Mouse (Mus musculus): ENCODE measurements at regions not wholly inside any gene's neighbourhood (a gene's known extent, or its start where the extent isn't known, plus 50 kb on each side); places are given as distances from the start of the nearest gene placed in this dataset.

DNA sequence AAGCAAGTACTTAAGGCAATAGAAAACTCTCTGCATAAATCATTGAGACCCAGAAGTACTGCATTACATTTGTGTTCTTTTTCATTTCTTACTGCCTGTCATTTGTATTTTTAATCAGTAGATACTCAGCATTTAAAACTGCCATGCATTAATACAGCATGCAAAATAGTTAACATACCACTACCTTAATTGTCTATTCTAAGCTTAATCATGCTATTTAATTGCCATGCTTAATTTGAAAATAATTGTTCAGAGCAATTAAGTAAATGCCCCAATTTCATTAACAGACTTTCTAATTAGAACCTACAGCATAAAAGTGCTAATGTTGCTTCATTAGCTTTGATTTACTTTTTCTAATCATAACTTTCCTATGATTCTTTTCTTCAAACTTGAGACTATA lies 359.3 kb upstream of the Cdh12 start:
- no peaks in the 10 kb centered on the region for H3K9me3 ChIP-seq (replicated peaks; ENCODE audit: low read length)
- no peak for ATAC-seq (replicated peaks; ENCODE audit: low FRiP score, low read depth)

DNA sequence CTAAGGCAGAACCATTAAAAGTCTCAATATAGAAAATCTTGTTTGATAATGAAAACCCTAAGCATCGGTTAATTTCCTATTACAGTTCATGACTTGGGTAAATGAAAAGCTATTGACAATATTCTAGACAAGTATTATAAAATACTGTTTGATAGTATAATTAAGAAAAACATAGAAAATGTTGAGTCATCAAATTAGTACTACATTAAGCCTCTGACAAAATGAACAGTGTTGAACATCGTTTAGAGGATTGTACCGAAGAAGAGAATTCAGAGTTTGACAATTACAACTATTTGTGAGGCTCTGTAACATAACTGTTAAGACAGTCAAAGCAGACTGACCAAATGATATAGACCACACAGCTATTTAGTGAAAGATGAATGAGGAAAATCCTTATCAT lies 358.5 kb upstream of the Cdh12 start:
- H3K9me3 ChIP-seq (replicated peaks; ENCODE audit: low read length): no peaks in the 10 kb centered on the region
- H3K9ac ChIP-seq (ENCODE audit: low read depth, low read length): no peak overlapping the region
- ATAC-seq (replicated peaks; ENCODE audit: low FRiP score, low read depth): no peak
- H3K36me3 ChIP-seq (ENCODE audit: insufficient read depth, low read length): no peaks in the 10 kb centered on the region
- no peak overlapping the region for H3K27ac ChIP-seq
- H3K4me3 ChIP-seq (replicated peaks; ENCODE audit: low read depth, low read length): no peak overlapping the region
- H3K4me2 ChIP-seq (ENCODE audit: low read length): no peak overlapping the region
- no peak for DNase-seq (ENCODE audit: low spot score)
- no peaks in the 10 kb centered on the region for H3K27me3 ChIP-seq (ENCODE audit: insufficient read depth, low read length)
- WGBS: 92% methylated on average over 3 of the region's 3 CpGs
- no peak for TF ChIP-seq CTCF (IDR thresholded peaks at IDR 0.05; ENCODE audit: low read depth)
- H3K4me1 ChIP-seq (replicated peaks; ENCODE audit: insufficient read depth, low read length): no peaks in the 10 kb centered on the region

More for the DNA sequence above, 359.3 kb upstream of the Cdh12 start:
- TF ChIP-seq CTCF (IDR thresholded peaks at IDR 0.05; ENCODE audit: low read depth): no peak
- no peak overlapping the region for H3K4me3 ChIP-seq (replicated peaks; ENCODE audit: low read depth, low read length)
- no peaks in the 10 kb centered on the region for H3K4me1 ChIP-seq (replicated peaks; ENCODE audit: insufficient read depth, low read length)
- no peak for DNase-seq (ENCODE audit: low spot score)
- H3K36me3 ChIP-seq (ENCODE audit: insufficient read depth, low read length): no peaks in the 10 kb centered on the region
- H3K9ac ChIP-seq (ENCODE audit: low read depth, low read length): no peak overlapping the region
- no peak overlapping the region for H3K27ac ChIP-seq
- no peaks in the 10 kb centered on the region for H3K27me3 ChIP-seq (ENCODE audit: insufficient read depth, low read length)
- no peak overlapping the region for H3K4me2 ChIP-seq (ENCODE audit: low read length)

- no peaks in the 10 kb centered on the region for H3K4me1 ChIP-seq (replicated peaks; ENCODE audit: insufficient read depth, low read length)
- TF ChIP-seq CTCF (IDR thresholded peaks at IDR 0.05; ENCODE audit: low read depth): no peak
- no peak overlapping the region for H3K4me3 ChIP-seq (replicated peaks; ENCODE audit: low read depth, low read length)
- no peak for ATAC-seq (replicated peaks; ENCODE audit: low FRiP score, low read depth)
- H3K9ac ChIP-seq (ENCODE audit: low read depth, low read length): no peak overlapping the region
- H3K27me3 ChIP-seq (ENCODE audit: insufficient read depth, low read length): no peaks in the 10 kb centered on the region
- H3K9me3 ChIP-seq (replicated peaks; ENCODE audit: low read length): no peaks in the 10 kb centered on the region
- DNase-seq (ENCODE audit: low spot score): no peak
- 80% methylated on average over 1 of the region's 1 CpGs for WGBS
- no peak overlapping the region for H3K27ac ChIP-seq
- H3K4me2 ChIP-seq (ENCODE audit: low read length): no peak overlapping the region
- no peaks in the 10 kb centered on the region for H3K36me3 ChIP-seq (ENCODE audit: insufficient read depth, low read length)
Observed at GRCm38 (mm10) chr15:20095764-20096163, 353.3 kb upstream of the Cdh12 start.

DNA sequence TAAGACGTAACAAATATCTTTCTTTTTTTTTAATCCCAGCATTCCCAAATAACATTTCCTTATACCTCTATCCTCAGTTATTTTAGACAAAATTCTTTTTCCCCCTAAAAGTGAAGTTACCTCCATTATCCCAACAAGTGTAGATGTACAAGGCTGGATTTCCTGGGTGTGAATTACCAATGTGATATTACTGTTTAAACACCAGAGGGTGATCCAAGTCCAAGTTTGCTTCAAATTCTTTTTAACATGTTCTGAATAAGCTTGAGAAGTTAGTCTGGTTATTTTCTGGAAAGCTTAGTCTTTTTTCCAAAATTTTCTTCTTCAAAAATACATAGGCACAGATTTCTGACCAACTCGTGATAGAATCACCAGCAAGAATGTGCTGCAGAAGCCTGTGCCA lies 329.5 kb upstream of the Cdh12 start:
- no peak overlapping the region for H3K4me2 ChIP-seq (ENCODE audit: low read length)
- DNase-seq (ENCODE audit: low spot score) (no peak), ATAC-seq (replicated peaks; ENCODE audit: low FRiP score, low read depth) (no peak)
- H3K27me3 ChIP-seq (ENCODE audit: insufficient read depth, low read length): no peaks in the 10 kb centered on the region
- no peak overlapping the region for H3K9ac ChIP-seq (ENCODE audit: low read depth, low read length)
- no peak for TF ChIP-seq CTCF (IDR thresholded peaks at IDR 0.05; ENCODE audit: low read depth)
- H3K4me3 ChIP-seq (replicated peaks; ENCODE audit: low read depth, low read length): no peak overlapping the region
- no peaks in the 10 kb centered on the region for H3K9me3 ChIP-seq (replicated peaks; ENCODE audit: low read length)
- no peaks in the 10 kb centered on the region for H3K4me1 ChIP-seq (replicated peaks; ENCODE audit: insufficient read depth, low read length)
- 84% methylated on average over 2 of the region's 2 CpGs for WGBS
- H3K27ac ChIP-seq: no peak overlapping the region
- no peaks in the 10 kb centered on the region for H3K36me3 ChIP-seq (ENCODE audit: insufficient read depth, low read length)

DNA sequence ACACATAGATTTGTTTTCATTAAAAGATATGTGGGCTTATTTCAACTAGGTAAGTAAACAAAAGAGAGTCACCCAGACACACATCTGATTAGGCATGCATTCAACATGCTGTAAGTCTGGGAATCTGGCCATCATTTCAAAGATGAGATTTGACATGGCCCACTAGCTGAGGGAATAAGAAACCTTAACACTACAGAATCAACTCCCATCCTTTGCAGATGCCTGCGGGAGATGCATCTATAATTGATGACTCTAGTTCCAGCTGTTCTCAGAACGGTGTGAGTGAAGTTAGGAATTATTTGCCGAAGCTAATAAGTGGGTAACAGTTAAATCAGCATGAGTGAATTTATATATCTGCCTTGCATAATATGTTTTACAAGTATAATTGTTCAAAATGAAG lies 325.5 kb upstream of the Cdh12 start:
- TF ChIP-seq CTCF (IDR thresholded peaks at IDR 0.05; ENCODE audit: low read depth): no peak
- DNase-seq (ENCODE audit: low spot score) (no peak), ATAC-seq (replicated peaks; ENCODE audit: low FRiP score, low read depth) (no peak)
- no peak overlapping the region for H3K9ac ChIP-seq (ENCODE audit: low read depth, low read length)
- H3K4me3 ChIP-seq (replicated peaks; ENCODE audit: low read depth, low read length): no peak overlapping the region
- no peaks in the 10 kb centered on the region for H3K27me3 ChIP-seq (ENCODE audit: insufficient read depth, low read length)
- H3K9me3 ChIP-seq (replicated peaks; ENCODE audit: low read length): no peaks in the 10 kb centered on the region
- 70% methylated on average over 3 of the region's 3 CpGs for WGBS
- no peaks in the 10 kb centered on the region for H3K36me3 ChIP-seq (ENCODE audit: insufficient read depth, low read length)
- no peak overlapping the region for H3K27ac ChIP-seq
- no peak overlapping the region for H3K4me2 ChIP-seq (ENCODE audit: low read length)
- H3K4me1 ChIP-seq (replicated peaks; ENCODE audit: insufficient read depth, low read length): no peaks in the 10 kb centered on the region

DNA sequence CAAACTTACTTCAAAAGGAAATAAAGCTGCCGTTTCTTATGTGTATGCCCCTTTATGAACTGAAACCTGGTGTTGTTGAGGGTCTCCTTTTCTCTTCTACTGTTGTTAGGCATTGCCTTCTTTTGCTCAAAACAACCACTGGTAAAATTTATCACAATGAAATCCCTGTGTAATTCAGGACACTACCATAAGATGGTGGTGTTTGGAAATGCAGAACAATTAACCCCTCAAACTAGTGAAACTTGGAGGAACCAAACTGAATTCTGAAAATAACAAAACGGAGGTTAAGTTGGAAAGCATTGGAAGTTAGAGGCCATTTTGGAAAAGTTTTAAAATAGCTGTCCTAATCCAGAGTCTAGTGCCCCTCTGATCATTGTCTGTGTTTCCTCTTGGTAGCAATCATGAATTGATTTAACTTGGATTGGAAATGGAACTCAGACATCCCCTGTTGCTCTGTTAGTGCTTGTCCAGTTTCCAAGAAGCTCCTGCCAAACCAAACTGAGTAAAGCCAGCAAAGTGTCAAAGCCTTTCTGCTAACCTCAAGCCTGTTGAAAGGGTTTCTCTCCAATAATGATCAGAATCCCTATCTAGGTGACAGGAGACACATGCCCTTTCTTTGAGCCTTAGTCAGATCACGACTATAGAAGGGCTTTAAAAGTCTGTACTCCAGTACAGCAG lies 313.0 kb upstream of the Cdh12 start:
- 69% methylated on average over 3 of the region's 3 CpGs for WGBS
- no peaks in the 10 kb centered on the region for H3K9me3 ChIP-seq (replicated peaks; ENCODE audit: low read length)
- DNase-seq (ENCODE audit: low spot score): peak; percentile 5

DNA sequence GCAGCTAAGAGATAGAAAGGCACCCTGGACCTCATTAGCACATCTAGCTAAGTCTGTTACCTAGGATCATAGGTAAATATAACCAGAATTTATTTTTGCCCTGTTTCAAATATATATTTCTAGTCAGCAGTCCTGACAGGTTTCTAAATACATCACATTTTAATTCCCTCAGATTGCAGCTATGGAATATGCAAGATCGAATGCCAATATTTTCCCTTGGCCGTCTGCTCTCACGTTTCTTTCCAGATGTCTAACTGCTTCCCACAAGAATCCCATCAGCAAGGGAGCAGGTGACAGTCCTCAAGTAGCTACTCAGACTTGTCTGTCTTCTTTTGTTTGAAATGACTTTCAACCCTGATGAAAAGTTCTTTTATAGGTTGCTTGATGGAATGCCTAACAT lies 297.2 kb upstream of the Cdh12 start:
- DNase-seq (ENCODE audit: low spot score) (no peak), ATAC-seq (replicated peaks; ENCODE audit: low FRiP score, low read depth) (no peak)
- Histone ChIP-seq H3K27me3 (ENCODE audit: insufficient read depth, low read length) (no peaks in the 10 kb centered on the region), H3K4me3 (replicated peaks; ENCODE audit: low read depth, low read length) (no peak overlapping the region), H3K36me3 (ENCODE audit: insufficient read depth, low read length) (no peaks in the 10 kb centered on the region), H3K4me2 (ENCODE audit: low read length) (no peak overlapping the region), H3K4me1 (replicated peaks; ENCODE audit: insufficient read depth, low read length) (no peaks in the 10 kb centered on the region), H3K27ac (no peak overlapping the region), H3K9me3 (replicated peaks; ENCODE audit: low read length) (no peaks in the 10 kb centered on the region), H3K9ac (ENCODE audit: low read depth, low read length) (no peak overlapping the region)
- WGBS: 76% methylated on average over 3 of the region's 3 CpGs
- TF ChIP-seq CTCF (IDR thresholded peaks at IDR 0.05; ENCODE audit: low read depth): no peak

More for the DNA sequence above, 313.0 kb upstream of the Cdh12 start:
- H3K4me2 ChIP-seq (ENCODE audit: low read length): no peak overlapping the region
- no peaks in the 10 kb centered on the region for H3K4me1 ChIP-seq (replicated peaks; ENCODE audit: insufficient read depth, low read length)
- H3K27me3 ChIP-seq (ENCODE audit: insufficient read depth, low read length): no peaks in the 10 kb centered on the region
- H3K36me3 ChIP-seq (ENCODE audit: insufficient read depth, low read length): no peaks in the 10 kb centered on the region
- H3K9ac ChIP-seq (ENCODE audit: low read depth, low read length): no peak overlapping the region
- no peak overlapping the region for H3K4me3 ChIP-seq (replicated peaks; ENCODE audit: low read depth, low read length)
- no peak overlapping the region for H3K27ac ChIP-seq
- TF ChIP-seq CTCF (IDR thresholded peaks at IDR 0.05; ENCODE audit: low read depth): peak; percentile 41; the same call in 1 of the 2 replicates
- ATAC-seq (replicated peaks; ENCODE audit: low FRiP score, low read depth): no peak

Data from kidney, postnatal 0 days (tissue).